Mouse (Mus musculus) yolk sac, embryonic 10.5 days (tissue): ENCODE data around the gene Fgfr2.
"Not testable (repeated sequence)": the region's sequence is repeated elsewhere in the genome, so short reads cannot be mapped to it uniquely, and the experiment has no call there.

ENCODE experiments used
- DNase-seq: peaks from one replicate; pipeline ENCODE4 v3.0.0-alpha.2; 2017; ENCODE audit warnings: low spot score

Gene Fgfr2

DNA sequence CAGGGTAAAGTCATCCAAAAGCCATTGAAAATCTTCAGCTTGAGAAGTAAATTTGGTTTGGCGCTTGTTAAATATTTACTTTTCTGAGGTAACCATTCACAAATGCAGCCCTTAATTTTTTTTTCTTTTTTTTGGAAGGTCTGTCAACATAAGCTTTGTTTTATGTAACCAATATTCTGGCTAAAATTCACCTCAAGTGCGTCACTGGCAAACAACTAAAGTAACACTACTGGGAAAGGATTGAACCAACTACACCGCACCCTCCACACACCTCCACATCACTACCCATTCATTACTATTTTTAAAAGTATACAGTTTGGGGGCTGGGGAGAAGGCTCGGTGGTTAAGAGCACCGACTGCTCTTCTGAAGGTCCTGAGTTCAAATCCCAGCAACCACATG is 548.5 kb downstream of the Fgfr2 start:
- DNase-seq = no peak

DNA sequence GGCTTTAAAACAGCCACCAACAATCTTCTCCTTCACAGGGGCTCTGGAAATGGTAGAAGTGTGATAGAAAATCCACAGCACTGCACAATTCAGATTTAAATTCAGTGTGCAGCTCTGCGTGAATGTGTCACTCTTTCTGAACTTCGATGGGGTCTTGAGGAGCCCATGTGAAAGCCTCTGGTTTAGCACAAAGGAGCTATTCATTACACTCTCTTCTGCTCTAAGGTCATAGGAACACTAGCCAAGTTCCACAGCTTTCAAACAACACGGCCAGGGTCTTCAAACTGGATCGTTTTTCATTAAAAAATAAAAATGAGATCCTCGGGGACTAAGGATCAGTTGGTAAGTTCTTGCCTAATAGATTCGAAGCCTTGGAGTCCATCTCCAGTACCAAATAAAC is 549.9 kb downstream of the Fgfr2 start:
- no peak for DNase-seq

DNA sequence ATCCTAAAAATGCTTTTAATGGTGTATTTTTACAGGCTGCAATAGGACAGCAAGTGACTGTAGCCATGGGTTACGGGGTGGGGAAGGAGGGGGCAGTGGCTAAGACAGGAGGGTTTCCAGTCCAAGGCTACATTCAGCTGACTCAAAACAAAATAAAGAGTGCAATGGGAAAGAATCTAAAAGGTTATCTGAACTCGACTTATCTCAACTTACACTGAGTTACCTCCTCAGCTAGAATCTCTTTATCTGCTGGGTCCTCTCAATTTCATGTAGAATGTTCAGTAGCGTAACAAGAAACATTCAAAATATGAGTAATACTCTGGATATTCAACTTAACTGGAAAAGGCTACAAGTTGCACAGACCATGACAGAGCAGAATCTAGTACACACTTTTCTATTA is 550.4 kb downstream of the Fgfr2 start:
- DNase-seq = no peak

DNA sequence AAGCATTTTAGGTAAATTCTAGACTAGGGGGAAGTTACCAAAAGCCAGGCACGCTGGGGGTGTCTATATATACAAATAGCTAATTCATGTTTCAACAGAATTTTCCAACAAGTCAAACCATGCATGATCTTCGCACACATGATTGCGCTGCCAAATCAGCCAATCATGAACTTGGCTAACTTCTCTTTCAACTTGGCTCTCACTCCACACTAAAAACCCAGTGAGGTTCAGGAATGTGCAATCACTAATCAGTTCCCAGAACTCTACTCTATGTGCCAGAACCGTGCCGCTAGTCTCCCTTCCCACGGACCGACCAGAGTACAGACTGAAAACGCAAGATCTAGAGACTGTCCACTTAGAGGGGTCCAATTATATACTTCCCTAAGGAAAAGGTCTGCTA is 551.7 kb downstream of the Fgfr2 start:
- no peak for DNase-seq

DNA sequence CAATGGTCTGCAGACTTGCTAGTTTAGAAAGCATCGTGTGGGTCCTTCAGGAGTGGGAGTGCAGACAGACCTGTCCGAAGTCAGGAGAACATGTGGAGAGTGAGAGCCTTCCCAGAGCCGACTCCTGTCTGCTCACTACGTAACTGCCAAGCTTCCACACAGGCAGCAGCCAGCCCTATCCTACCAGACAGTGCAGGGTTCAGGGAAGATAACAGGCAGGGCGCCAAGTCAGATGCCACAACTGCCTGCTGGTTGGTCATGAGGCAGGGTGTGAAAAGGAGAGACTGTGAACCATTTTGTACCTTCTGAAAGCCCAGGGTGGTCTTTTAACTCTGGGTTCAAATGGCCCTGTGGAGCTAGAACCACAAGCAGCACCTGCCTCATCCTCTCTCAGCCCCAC is 553.1 kb downstream of the Fgfr2 start:
- DNase-seq = no peak

DNA sequence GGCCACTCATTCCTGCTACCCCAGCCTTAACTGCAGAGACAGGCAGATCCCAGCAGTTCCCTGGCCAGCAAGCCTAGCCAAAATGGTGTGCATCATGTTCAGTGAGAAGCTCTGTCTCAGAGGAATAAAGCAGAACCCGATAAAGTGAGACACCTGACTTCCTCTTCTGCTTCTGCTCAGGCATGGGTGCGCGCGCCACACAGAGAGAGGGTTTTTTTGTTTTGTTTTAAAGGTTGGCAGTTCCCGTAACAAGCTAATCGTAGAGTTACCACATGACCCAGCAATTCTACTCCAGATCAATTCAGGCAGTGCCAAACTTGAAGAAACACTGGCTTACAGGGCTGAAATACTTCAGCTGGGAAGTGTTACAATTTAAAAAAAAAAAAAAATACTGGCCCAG is 554.3 kb downstream of the Fgfr2 start:
- DNase-seq = no peak

DNA sequence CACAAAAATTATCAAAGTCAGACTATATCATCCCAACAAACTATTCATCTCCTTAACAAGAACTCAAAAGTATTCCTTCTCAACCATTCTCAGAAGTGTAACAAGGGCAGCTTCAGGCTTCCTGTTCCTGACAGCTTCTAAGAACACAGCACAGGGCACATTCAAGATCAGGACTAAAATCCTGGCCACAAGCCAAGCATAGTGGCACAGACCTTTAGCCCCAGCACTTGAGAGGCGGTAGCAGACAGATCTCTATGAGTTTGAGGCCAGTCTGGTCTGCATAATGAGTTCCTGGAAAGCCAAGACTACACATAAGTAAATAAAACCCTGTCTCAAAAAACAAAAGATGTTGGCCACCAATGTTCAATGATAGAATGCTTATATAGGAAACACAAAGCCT is 557.3 kb downstream of the Fgfr2 start:
- DNase-seq = peak; percentile 47

DNA sequence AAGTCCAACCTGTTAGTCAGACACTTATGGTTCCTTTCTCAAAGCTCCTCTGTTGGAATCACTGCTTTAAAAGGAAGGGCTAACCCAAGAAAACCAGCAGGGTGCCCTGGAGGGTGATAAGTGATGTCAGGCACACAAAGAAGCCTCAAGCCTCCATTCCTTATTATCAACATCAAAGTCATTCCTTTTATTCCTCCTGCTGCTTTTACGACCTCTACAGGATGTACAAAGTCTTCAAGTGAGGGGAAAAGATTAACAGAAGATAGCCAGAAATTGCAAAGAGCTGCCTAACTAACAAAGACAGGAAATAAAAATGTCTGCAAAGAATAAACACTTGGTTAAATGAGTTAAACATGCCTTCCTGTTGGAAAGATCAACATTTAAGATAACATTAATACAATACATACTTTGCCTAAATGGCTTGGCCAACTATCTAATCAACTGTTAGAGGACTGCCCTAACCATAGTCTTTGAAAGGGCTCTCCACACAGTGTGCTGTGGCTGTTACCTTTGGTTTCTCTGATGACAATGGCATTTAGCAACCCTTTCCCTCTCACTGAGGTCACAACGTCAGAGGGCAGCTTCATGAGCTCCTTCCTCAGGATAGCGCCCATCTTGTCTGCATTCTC is 563.9 kb downstream of the Fgfr2 start:
- no peak for DNase-seq

DNA sequence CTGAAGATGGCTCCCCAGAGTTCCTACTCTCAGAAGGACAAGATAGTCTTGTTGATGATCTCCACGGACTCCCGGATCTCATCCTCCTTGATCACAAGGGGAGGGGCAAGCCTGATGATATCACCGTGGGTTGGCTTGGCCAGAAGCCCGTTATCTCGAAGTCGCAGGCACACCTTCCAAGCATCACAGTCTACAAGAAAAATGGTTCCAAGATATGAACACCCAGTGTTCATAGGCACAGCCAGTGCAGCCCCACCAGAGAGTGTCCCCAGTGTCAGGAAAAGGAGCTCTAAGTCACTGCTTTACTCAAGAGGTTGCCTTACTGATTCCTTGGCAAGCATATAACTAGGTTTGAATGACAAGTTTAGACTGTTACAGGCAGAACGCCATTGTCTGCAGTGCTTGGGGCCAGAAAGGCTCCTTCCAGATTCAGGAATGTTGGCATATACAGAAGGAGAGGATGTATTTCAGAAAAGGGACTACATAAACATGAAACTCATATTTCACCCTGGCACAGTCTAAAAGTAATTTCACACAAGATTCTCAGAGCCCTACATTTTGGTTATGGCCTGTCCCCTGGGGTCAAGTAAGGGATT is 564.9 kb downstream of the Fgfr2 start:
- no peak for DNase-seq

DNA sequence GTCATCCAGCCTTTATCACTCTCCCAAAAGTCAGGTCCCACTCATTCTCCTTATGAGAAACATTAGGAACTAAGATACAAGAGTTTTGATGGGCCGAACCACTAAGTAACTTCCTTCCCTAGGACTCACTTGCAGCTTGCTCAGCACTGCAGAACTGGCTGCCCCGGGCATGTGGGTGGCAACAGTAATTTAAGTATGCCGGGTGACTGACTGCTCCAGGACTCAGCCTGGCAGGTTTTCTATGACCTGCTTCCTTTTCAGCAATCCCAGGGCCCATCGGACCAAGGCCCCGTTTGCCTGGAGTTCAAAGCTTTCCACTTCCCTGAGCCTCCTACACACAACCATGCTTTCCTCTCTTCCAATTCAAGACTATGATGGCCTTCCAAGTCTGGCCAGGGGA is 566.6 kb downstream of the Fgfr2 start:
- no peak for DNase-seq

DNA sequence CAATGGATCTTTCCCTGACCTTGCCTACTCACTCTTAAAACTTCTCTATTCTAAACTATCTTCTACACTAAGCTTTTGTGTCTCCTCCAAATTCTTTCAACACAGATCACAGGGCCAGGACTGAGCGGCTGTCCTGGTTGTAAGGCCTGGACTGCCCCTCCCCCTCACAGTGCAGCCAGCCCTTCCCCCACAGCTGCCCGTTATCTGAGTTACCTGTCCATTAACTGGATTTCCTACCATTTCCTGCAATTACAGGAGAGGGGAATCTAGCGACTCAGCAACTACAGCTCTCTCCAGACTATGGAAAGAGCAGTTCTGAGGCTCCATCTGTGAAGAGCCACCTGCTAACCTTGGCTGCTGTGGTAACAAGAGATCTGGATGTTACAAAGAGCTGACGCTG is 567.2 kb downstream of the Fgfr2 start:
- DNase-seq = peak; percentile 58

DNA sequence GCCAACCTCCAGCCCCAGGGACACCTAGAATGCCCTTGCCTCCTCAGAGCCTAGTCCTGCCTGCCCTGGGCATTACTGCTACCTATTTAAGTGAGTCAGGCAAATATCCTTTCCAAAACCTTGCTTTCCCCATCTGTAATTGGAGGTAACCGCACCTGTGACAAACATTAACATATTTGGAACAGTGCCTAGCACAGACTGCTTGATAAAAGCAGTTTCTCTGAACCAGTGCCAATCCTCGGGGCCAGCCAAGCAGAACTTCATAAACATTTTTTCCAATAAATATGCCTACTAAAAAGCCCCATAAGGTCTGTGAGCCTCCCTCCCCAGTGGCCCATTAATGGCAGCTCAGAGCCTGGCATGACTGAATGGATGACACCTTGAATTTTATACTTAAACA is 569.1 kb downstream of the Fgfr2 start:
- DNase-seq = no peak

DNA sequence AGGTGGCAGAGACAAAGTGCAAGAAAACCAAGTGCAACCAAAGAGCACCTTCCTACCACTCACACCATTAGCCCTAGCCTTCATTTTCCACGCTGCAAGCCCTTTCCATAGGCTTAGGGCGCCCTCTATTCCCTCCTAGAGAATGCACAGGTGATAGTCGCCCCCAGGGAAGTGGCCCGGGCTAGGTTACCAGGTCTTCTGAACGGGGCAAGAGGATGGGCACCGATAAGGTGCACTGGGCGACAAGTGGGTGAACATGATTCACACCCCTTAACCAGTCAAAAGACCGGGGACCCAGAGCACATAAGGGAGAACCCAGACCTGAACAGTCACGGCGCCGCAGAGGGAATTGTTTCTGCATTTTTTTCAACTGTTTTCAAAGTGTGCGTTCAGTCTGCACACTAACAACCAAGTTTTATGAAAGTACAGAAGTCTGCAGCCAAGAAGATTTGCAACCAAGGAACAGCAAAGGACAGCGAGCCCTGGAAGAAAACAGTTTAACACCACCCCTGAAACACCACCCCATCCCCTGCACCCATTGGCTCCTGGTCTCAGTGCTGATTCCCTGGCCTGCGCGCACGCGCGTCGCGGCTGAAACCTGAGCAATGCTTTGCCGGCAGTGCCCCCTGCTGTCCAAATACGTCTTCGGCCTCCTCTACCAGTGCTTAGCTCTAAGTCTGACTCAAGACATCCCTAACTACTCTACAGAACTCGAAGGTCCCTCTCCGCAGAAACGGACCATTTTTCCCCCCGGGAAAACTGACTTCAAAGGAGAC is 571.6 kb downstream of the Fgfr2 start:
- DNase-seq = peak; percentile 91

DNA sequence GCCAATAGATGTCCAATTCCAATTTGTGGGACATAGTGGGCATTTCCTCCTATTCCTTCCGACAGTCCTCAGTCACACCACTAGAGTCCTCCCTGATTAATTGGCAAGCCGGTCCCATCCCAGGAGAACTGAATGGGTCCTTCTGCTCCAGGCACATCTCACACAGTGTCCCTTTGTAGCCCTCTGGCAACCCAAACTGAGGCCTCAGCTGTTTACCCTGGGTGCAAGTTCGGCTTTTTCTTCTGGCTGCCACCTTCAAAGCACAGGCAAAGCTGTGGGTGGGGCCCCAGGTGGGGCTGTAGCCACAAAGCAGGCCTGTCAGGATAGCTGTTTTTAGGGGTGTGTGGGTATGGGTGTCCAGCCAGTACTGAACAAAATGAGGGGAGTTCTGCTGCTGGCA is 576.0 kb downstream of the Fgfr2 start:
- no peak for DNase-seq

DNA sequence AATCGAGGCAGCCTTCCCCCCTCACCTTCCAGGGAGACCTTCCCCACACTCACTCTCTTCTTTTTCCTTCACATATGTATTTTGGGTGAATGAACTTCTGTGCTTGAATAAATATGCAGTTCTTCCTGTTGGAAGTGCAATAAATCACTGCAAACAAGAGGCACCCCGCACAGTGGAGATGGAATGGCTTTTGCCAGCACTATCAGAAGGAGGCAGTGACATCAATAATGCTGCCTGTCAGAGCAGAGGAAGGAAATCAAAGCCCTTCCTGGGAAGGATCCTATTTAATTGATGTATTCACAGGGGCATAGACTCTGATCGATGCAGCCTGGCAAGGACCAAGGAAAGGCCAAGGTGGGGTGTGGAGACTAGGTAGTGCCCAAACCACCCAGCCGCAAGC is 580.7 kb downstream of the Fgfr2 start:
- DNase-seq = no peak

DNA sequence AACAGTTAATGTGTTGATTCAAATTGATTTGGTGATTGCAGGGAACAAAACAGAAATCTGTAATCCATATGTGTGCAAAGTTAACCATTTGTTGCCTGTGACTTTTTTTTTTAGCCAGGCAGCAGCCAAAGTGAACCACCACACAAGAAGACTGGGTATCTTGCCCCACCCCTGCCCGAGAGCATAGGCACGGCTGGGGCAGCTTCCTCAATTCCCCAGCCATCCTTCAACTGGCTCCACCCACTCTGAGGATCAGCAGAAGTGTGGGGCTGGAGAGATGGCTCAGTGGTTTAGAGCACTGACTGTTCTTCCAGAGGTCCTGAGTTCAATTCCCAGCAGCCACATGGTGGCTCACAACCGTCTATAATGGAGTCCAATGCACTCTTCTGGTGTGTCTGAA is 581.6 kb downstream of the Fgfr2 start:
- no peak for DNase-seq

DNA sequence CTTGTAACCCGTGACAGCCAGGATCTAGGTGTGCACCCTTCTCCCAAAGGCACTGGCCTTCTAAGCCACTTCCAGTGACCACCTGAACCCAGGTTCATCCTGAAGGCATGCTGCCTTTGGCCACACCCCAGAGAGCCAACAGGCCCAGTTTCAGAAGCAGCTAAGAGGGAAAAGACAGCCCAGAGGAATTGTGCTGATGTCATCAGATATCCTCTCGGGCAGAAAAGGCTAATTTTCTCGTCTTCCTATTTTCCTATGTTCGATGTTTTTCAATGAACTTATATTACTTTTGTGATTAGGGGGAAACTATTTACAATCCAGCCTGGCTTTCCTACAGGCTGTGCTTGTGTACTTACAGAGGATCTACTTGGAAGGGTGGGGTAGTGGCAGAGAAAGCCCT is 582.6 kb downstream of the Fgfr2 start:
- DNase-seq = no peak

DNA sequence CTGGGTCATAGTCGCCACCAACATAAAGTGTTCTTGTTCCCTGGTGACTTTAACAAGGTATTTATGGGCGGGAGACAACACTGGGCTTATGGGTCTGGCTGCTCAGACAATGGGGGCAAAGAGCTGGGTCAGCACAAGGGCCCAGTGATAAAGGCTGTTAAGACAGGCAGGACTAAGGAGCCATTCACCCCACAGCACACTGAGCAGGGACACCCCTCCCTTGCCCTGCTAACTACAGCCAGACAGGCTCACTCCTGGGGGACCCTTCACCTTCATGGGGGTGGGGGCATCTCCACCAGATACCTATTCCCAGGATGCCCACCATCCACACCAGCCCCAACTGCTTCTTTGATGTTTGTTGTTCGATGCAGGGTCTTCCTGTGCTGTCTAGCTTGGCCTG is 593.9 kb downstream of the Fgfr2 start:
- DNase-seq = no peak

DNA sequence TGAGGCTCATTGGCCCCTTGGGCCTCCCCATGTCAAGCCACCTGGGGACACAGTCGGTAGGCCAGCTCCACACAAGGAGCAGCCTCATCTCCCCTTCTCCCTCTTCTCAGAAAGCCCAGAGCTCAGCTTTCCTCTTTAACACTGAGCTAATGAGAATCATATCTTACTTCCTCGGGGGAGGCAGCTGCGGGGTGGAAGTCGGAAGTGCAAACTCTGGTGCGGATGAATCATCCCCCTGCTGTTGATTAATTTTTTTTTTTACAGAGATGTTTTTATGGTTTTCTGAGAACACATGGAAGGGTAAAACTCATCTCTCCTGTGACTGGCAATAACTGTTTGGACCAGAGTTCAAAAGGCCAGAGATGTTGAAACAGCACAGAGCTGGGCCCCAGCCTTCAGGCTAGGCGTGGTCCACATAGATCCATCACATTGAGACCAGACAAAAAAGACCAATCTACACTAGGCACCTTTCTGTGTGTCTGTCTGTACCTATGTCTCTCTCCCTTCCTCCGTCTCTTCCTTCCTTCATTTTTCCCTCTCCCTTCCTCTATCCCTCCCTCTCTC is 609.6 kb downstream of the Fgfr2 start:
- no peak for DNase-seq

DNA sequence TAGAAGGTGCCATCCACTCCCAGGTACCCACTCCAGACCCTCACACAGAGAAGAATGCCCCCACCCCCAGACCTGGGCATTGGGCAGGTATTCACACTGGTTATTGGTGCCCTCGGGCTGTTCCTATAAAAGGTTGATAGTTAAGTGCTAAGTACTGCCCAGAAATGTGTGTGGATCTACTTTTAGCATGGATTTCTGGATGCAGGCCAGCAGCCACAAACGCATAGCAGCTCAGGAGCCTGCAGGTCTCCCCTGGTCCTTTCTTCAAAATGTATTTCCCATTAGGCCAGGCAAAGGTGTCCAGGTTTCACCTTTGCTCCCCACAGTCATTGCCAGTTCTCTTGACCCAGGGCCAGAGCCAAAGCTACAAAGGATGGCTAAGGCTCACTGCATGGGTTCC is 614.0 kb downstream of the Fgfr2 start:
- DNase-seq = no peak

DNA sequence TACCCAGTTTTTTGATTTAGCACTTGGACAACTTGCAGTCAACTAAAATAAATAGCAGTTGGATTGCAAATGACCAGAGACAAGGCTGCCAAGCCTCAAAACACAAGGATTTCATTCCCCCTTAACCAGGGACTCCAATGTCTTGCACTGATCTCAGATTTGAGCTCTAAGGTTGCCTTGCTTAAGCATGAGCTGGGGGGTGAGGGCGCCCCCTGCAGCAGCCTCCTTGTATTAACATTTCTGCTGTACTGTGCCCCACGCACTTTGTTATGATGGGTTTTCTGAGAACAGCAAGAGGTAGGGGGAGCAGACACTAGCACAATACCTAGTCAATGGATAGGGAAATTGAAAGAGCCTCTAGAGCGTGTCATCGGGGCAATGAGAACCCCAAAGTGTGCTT is 615.8 kb downstream of the Fgfr2 start:
- no peak for DNase-seq

DNA sequence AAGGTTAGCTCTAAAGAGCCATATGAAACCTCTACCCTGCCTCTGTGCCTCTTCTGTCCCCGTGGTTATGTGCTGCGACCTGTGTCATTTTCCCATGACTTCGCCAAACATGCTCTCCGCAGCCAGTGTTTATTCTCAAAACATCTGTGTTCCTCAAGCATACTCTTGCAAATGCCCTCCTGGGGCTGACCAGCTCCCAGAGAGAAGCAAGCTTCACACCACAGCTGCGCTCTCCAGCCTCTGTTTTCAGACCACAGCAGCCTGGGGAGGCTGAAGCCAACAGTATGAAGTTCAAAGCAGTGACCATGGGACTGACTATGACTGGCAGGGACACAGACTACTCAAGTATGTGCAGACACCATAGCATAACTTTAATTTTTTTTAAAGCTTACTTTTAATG is 616.9 kb downstream of the Fgfr2 start:
- DNase-seq = no peak

DNA sequence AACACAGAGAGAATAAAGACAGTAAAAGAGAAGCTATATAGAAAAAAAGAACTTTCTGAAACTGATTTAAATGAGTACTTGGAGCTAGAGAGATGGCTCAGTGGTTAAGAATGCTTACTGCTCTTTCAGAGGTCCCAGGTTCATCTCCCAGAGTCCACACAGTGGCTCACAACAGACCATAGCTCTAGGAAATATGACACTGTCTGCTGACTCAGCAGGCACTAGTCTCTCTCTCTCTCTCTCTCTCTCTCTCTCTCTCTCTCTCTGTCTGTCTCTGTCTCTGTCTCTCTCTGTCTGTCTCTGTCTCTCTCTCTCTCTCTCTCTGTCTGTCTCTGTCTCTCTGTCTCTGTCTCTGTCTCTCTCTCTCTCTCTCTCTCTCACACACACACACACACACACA is 620.7 kb downstream of the Fgfr2 start:
- DNase-seq = not testable (repeated sequence)
